Mouse (Mus musculus) myocyte (in vitro differentiated cells): ENCODE results near the gene Xrcc5.

Experiments
- E2F4 ChIP-seq: IDR thresholded peaks from one replicate; pipeline ENCODE4 v1.6.1; 2011; ENCODE audit warnings: mild to moderate bottlenecking, control low read depth, moderate library complexity; ENCODE audit not compliant: insufficient read depth
- MAX ChIP-seq: IDR thresholded peaks from one replicate; pipeline ENCODE4 v1.6.1; 2011; ENCODE audit warnings: low read depth, mild to moderate bottlenecking, control low read depth
- MYOG ChIP-seq, 3 experiments: IDR thresholded peaks; one replicate each; pipeline ENCODE4 v1.6.1; 2011; ENCODE audit warnings: control low read depth in 2 of 3, low read depth in 2 of 3, mild to moderate bottlenecking in 2 of 3; ENCODE audit not compliant: insufficient read length in 2 of 3, control insufficient read depth in 1 of 3, insufficient read depth in 1 of 3
- POLR2A ChIP-seq: IDR thresholded peaks from one replicate; pipeline ENCODE4 v1.6.1; 2011; ENCODE audit warnings: low read depth, mild to moderate bottlenecking, control low read depth, moderate library complexity; ENCODE audit not compliant: insufficient read length
- POLR2AphosphoS2 ChIP-seq: IDR thresholded peaks from one replicate; pipeline ENCODE4 v1.6.1; 2011; ENCODE audit warnings: low read depth, control low read depth; ENCODE audit not compliant: insufficient read length
- REST ChIP-seq: IDR thresholded peaks from one replicate; pipeline ENCODE4 v1.6.1; 2011; ENCODE audit warnings: mild to moderate bottlenecking, control low read depth, moderate library complexity; ENCODE audit not compliant: insufficient read depth, insufficient read length
- TCF3 ChIP-seq: IDR thresholded peaks from one replicate; pipeline ENCODE4 v1.6.1; 2011; ENCODE audit warnings: low read depth, control low read depth; ENCODE audit not compliant: insufficient read length

DNA sequence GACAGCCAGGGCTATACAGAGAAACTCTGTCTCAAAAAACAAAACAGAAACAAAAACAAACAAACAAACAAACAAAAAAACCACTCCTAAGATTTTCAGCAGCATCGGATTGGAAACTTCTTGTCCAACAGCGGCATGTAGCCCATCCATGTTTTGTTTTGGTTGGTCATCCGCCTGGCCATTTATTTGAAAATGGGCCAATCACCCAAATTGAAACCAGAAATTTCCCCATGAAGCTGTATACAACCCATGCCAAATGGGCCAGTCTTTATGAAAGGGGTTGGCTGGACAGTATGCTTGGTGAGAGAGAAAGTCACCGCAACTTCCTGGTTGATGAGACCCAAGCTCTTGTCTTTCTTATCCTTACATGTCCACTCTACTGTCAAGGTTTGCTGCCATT, 16.3 kb upstream of the Xrcc5 start:
- no peak for TF ChIP-seq E2F4
- TF ChIP-seq POLR2A, result no peak
- TF ChIP-seq TCF3, result no peak
- no peak for TF ChIP-seq POLR2AphosphoS2
- no peak for TF ChIP-seq REST
- TF ChIP-seq MYOG (IDR thresholded peaks at IDR 0.05; ENCODE audit: control insufficient read depth in 1 of 3, insufficient read depth in 1 of 3, insufficient read length in 2 of 3, low read depth in 2 of 3), result no peak
- TF ChIP-seq MAX, result no peak
